Mouse (Mus musculus): ENCODE results near the gene Olfr1278.
"Not testable (repeated sequence)": the region's sequence is repeated elsewhere in the genome, so short reads cannot be mapped to it uniquely, and the experiment has no call there.

Gene Olfr1278

DNA sequence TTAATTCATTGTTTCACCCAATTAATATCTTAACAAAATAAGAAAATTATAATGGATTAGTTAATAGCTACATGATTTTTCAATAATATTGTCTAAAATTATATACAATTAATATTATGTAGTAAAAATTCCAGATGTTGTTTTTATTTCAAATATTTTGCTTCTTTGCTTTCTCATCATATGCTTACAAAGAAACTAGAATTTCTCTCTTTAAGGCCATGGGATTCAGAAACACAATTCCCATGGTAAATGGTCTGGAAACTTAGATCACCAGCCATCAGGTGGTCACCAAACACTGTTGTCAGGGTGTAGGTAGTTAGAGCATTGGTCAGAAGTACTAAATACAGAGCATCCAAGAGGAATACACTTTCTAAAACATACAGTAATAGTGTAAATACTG lies at the start of gene Olfr1278:
TSS of gene Olfr1278 (plus strand) at position 301 of the 400 bp plus-strand sequence.
- no peak for DNase-seq (ENCODE audit: low spot score)

- no peak for DNase-seq (ENCODE audit: low spot score)
Observed at GRCm38 (mm10) chr2:111254216-111254615, 35.7 kb upstream of the Olfr1278 start, which contains the start of gene Olfr1276. Olfr1276 (plus strand) TSS chr2:111254516.

GRCm38 (mm10) chr2:111274006-111274405 lies 15.9 kb upstream of the Olfr1278 start, which contains the start of gene Olfr1277:
Olfr1277 (minus strand) TSS chr2:111274106.
- no peak for DNase-seq (ENCODE audit: low spot score)

- no peak for DNase-seq (ENCODE audit: low spot score)
Observed at GRCm38 (mm10) chr2:111298541-111298940, 8.6 kb downstream of the Olfr1278 start.

DNA sequence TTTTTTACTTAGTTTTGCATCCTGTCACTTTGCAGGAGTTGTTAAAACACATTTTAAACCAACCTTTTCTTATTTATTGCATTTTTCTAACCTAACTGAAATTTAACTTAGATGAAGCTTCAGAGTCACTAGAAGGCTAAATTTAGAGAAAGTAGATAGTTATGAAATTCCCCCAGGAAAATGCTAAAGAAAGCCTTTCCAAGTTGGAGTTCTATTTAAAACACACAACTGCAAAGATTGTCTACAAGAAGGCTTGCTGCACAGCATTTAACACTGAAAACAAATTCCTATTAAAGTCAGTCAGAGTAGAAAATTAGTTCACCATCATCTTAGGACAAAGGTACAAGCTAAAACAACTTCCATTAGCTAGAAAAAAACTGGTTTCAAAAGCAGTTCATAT lies 10.4 kb downstream of the Olfr1278 start, which contains the start of gene Olfr1279:
TSS of gene Olfr1279 (plus strand) at position 262 of the 400 bp plus-strand sequence.
- no peak for DNase-seq (ENCODE audit: low spot score)

DNA sequence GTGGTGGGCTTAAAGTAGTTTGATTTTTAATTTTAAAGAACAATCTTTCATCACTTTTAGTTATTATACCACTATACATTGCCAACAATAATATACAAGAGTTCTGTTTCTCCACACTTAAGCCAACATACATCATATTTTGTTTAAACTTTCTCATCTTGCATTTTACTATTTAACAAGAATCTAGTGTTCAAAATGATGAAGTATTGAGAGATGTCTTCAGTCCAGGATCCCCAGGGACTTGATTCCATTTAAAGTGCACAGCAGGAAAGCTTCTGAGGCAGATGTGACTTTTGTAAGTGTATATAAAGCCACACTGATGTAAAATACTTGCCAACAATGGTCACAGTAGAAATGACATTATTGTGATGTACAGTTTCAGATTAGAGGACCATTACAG lies 23.8 kb downstream of the Olfr1278 start, which contains the start of gene Olfr1280:
TSS of gene Olfr1280 (plus strand) at position 301 of the 400 bp plus-strand sequence.
- no peak for DNase-seq (ENCODE audit: low spot score)

DNA sequence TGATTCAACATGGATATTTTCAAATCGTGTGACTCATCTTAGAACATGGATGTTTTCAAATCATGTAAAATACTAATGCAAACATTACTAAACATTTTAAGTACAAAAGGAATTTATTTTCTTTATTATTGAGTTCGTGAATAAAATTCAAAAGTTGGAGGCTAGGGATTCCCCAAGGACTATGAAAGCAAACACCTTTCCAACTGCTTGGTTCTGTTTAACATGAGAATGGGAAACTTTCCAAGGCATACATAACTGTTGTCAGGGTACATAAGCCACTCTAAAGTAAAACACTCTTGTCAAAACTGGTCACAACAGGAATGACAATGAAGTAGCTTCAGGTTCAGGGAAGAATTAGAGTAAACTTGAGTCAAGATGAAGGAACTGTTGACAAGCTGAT lies 36.3 kb downstream of the Olfr1278 start, which contains the start of gene Olfr1281:
TSS of gene Olfr1281 (plus strand) at position 301 of the 400 bp plus-strand sequence.
- DNase-seq (ENCODE audit: low spot score), result no peak

- DNase-seq (ENCODE audit: low spot score), result not testable (repeated sequence)
Observed at GRCm38 (mm10) chr2:111333721-111334120, 43.8 kb downstream of the Olfr1278 start.

DNA sequence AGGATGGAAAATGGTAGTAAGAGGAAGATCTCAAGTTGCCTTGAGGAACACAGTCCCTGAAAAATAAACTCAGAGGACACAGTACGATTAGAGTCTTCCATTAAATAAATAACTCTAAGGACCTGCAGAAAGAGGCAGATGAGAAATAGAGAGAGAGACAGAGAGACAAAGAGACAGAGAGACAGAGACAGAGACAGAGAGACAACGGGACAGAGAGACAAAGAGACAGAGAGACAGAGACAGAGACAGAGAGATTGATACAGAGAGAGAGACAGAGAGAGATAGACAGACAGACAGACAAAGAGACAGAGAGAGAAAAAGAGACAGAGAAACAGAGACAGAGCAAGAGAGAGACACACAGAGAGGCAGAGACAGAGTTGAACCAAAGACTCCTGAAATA lies 46.0 kb downstream of the Olfr1278 start, which contains the start of gene Olfr1282:
TSS of gene Olfr1282 (minus strand) at position 101 of the 400 bp plus-strand sequence.
- no peak for DNase-seq (ENCODE audit: low spot score)

All from adipocyte (in vitro differentiated cells).